Mouse (Mus musculus): ENCODE results near the gene Fam189a1.

The Fam189a1 gene

GRCm38 (mm10) chr7:64884187-64884862, 272.0 kb downstream of the Fam189a1 start:
- DNase-seq (ENCODE audit: low read depth, low spot score) = no peak

GRCm38 (mm10) chr7:64882243-64882642, 274.1 kb downstream of the Fam189a1 start:
- DNase-seq (ENCODE audit: low read depth, low spot score) = peak; percentile 8

- DNase-seq (ENCODE audit: low read depth, low spot score) = no peak
Observed at GRCm38 (mm10) chr7:64881387-64881786, 275.0 kb downstream of the Fam189a1 start.

- DNase-seq (ENCODE audit: low read depth, low spot score) = no peak
Observed at GRCm38 (mm10) chr7:64880415-64880814, 276.0 kb downstream of the Fam189a1 start.

GRCm38 (mm10) chr7:64874941-64875340, 281.4 kb downstream of the Fam189a1 start:
- no peak for DNase-seq (ENCODE audit: low read depth, low spot score)

GRCm38 (mm10) chr7:64873266-64873665, 283.1 kb downstream of the Fam189a1 start:
- no peak for DNase-seq (ENCODE audit: low read depth, low spot score)

- DNase-seq (ENCODE audit: low read depth, low spot score) = peak; percentile 97
Observed at GRCm38 (mm10) chr7:64872743-64873241, 283.6 kb downstream of the Fam189a1 start, which contains the start of gene Nsmce3. Gene Nsmce3 (minus strand): TSS chr7:64872997.

- peak; percentile 14 for DNase-seq (ENCODE audit: low read depth, low spot score)
Observed at GRCm38 (mm10) chr7:64871987-64872742, 284.2 kb downstream of the Fam189a1 start.

GRCm38 (mm10) chr7:64869549-64870065, 286.8 kb downstream of the Fam189a1 start:
- DNase-seq (ENCODE audit: low read depth, low spot score) = no peak

- DNase-seq (ENCODE audit: low read depth, low spot score) = no peak
Observed at GRCm38 (mm10) chr7:64863538-64863937, 292.8 kb downstream of the Fam189a1 start.

- no peak for DNase-seq (ENCODE audit: low read depth, low spot score)
Observed at GRCm38 (mm10) chr7:64862978-64863377, 293.4 kb downstream of the Fam189a1 start.

- DNase-seq (ENCODE audit: low read depth, low spot score) = no peak
Observed at GRCm38 (mm10) chr7:64856526-64857082, 299.8 kb downstream of the Fam189a1 start.

- DNase-seq (ENCODE audit: low read depth, low spot score) = no peak
Observed at GRCm38 (mm10) chr7:64855976-64856375, 300.4 kb downstream of the Fam189a1 start.

- no peak for DNase-seq (ENCODE audit: low read depth, low spot score)
Observed at GRCm38 (mm10) chr7:64855389-64855927, 300.9 kb downstream of the Fam189a1 start.

- peak; percentile 61 for DNase-seq (ENCODE audit: low read depth, low spot score)
Observed at GRCm38 (mm10) chr7:64850791-64851190, 305.6 kb downstream of the Fam189a1 start.

- DNase-seq (ENCODE audit: low read depth, low spot score) = no peak
Observed at GRCm38 (mm10) chr7:64847366-64847899, 308.9 kb downstream of the Fam189a1 start.

GRCm38 (mm10) chr7:64846061-64846460, 310.3 kb downstream of the Fam189a1 start:
- DNase-seq (ENCODE audit: low read depth, low spot score) = no peak

- peak; percentile 84 for DNase-seq (ENCODE audit: low read depth, low spot score)
Observed at GRCm38 (mm10) chr7:64840946-64841659, 315.3 kb downstream of the Fam189a1 start.

GRCm38 (mm10) chr7:64840576-64840895, 315.8 kb downstream of the Fam189a1 start:
- no peak for DNase-seq (ENCODE audit: low read depth, low spot score)

- DNase-seq (ENCODE audit: low read depth, low spot score) = peak; percentile 87
Observed at GRCm38 (mm10) chr7:64839801-64840575, 316.4 kb downstream of the Fam189a1 start.
